Mouse (Mus musculus) liver, embryonic 11.5 days (tissue): ENCODE results near the gene Tns3. TPM values are rescaled to one million over a fixed set of nuclear protein-coding genes. Genes with fewer than 3 reads are reported as not detected.
"Not testable (repeated sequence)": the region's sequence is repeated elsewhere in the genome, so short reads cannot be mapped to it uniquely, and the experiment has no call there.

Source experiments
- ATAC-seq: fragments of 200-750 bp; cut with Nextera tagmentation; replicated peaks from 2 replicates; pipeline ENCODE4 v1.8.0; 2017; ENCODE audit warnings: moderate number of reproducible peaks, mild to moderate bottlenecking, moderate TSS enrichment, moderate library complexity; ENCODE audit not compliant: low FRiP score
- DNase-seq: peaks from one replicate; pipeline ENCODE4 v3.0.0-alpha.2; 2017; ENCODE audit warnings: low spot score
- H3K27ac ChIP-seq: fragments of 300-500 bp; sonication (generic); 2 replicates; pipeline ENCODE4 v1.5.1; 2014; ENCODE audit warnings: mild to moderate bottlenecking, low read depth, low read length, control low read depth
- H3K27me3 ChIP-seq: fragments of 300-500 bp; sonication (generic); replicated peaks from 2 replicates; pipeline ENCODE4 v1.6.1; 2014; ENCODE audit warnings: low read length, mixed read lengths; ENCODE audit not compliant: control insufficient read depth, insufficient read depth
- H3K36me3 ChIP-seq: fragments of 300-500 bp; sonication (generic); 2 replicates; pipeline ENCODE4 v1.6.1; 2014; ENCODE audit warnings: mild to moderate bottlenecking, low read length, moderate library complexity, mixed read lengths; ENCODE audit not compliant: control insufficient read depth, insufficient read depth
- H3K4me1 ChIP-seq: fragments of 300-500 bp; sonication (generic); replicated peaks from 2 replicates; pipeline ENCODE4 v1.6.1; 2014; ENCODE audit warnings: low read length, mixed read lengths; ENCODE audit not compliant: control insufficient read depth, insufficient read depth
- H3K4me2 ChIP-seq: fragments of 300-500 bp; sonication (generic); 2 replicates; pipeline ENCODE4 v1.6.1; 2014; ENCODE audit warnings: mild to moderate bottlenecking, control low read depth, moderate library complexity
- H3K4me3 ChIP-seq: fragments of 300-500 bp; sonication (generic); 2 replicates; pipeline ENCODE4 v1.5.1; 2014; ENCODE audit warnings: low read depth, low read length, control low read depth
- H3K9ac ChIP-seq: fragments of 300-500 bp; sonication (generic); 2 replicates; pipeline ENCODE4 v1.6.1; 2014; ENCODE audit warnings: low read depth, low read length, control low read depth
- H3K9me3 ChIP-seq: fragments of 300-500 bp; sonication (generic); 2 replicates; pipeline ENCODE4 v1.6.1; 2016; ENCODE audit warnings: low read length, inconsistent platforms, mixed read lengths; ENCODE audit not compliant: control insufficient read depth
- WGBS: fragments of 180-500 bp; shearing (Covaris S2); extraction: QIAGEN DNeasy Blood & Tissue Kit; methylation state at CpG from one replicate; pipeline ENCODE4 v1.1.7; 2014; 5-methylcytosine and 5-hydroxymethylcytosine counted together
- polyA plus RNA-seq: library from polyadenylated mRNA; unstranded; fragments of >200 nt; fragmentation: Nextera tagmentation; extraction: Ambion mirVana; gene quantifications from 2 replicates; pipeline ENCODE4 v1.2.1, GENCODE M21; 2014

Tns3 gene
- polyA plus RNA-seq, 1 experiment from 2014 or later = 9.8 TPM

DNA sequence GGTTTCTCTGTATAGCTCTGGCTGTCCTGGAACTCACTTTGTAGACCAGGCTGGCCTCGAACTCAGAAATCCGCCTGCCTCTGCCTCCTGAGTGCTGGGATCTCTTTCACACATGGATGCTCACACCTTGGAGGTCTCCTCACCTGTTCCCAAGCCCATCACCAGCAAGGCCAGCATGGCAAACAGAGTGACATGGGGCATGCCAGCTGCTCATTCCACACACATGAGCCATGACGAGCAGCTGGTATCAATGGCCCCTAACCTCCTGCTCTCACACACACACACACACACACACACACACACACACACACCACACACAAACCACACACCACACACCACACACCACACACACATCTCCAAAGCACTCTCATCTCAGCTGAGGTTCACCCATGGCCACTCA lies 131.6 kb downstream of the Tns3 start:
- H3K4me1 ChIP-seq, ATAC-seq, H3K36me3 ChIP-seq, H3K4me3 ChIP-seq, H3K27me3 ChIP-seq, H3K9me3 ChIP-seq, H3K4me2 ChIP-seq, DNase-seq, H3K27ac ChIP-seq, H3K9ac ChIP-seq: not testable (repeated sequence)
- 90% methylated on average over 3 of the region's 3 CpGs for WGBS

- ATAC-seq (0 out of 2 replicates have a peak, but pooled peaks have one; percentile 13), DNase-seq (no peak)
- Histone ChIP-seq H3K4me3 (no peak overlapping the region), H3K36me3 (no peaks in the 10 kb centered on the region), H3K27me3 (no peaks in the 10 kb centered on the region), H3K27ac (no peak overlapping the region), H3K4me2 (no peak overlapping the region), H3K4me1 (no peaks in the 10 kb centered on the region), H3K9me3 (no peaks in the 10 kb centered on the region), H3K9ac (no peak overlapping the region)
- 88% methylated on average over 10 of the region's 10 CpGs for WGBS
These were observed 132.1 kb downstream of the Tns3 start for GRCm38 (mm10) chr11:8532112-8532747.

GRCm38 (mm10) chr11:8530506-8530905 lies 133.8 kb downstream of the Tns3 start:
- Histone ChIP-seq H3K4me1 (no peaks in the 10 kb centered on the region), H3K27me3 (no peaks in the 10 kb centered on the region), H3K4me3 (no peak overlapping the region), H3K9ac (no peak overlapping the region), H3K4me2 (no peak overlapping the region), H3K27ac (no peak overlapping the region), H3K36me3 (no peaks in the 10 kb centered on the region), H3K9me3 (no peaks in the 10 kb centered on the region)
- DNase-seq (no peak), ATAC-seq (no peak)
- 71% methylated on average over 4 of the region's 4 CpGs for WGBS

DNA sequence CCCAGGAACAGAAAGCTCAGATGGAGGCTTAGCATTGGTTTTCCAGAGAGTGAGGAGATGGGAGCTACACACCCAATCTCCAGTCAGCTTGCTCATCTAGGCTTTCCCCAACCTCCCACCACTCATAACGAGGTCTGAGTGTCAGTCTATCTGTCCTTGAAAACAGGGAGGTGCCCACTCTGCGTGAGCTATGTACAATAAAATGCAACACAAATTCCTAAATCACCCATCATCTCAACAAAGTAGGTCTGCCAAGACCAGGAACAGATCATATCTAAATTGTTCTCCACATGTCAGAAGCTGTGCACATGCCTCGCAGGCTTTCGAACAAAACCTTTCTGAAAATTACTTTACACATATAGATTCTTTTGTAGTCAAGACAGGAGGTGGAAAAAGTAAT lies 134.3 kb downstream of the Tns3 start:
- no peak for ATAC-seq
- no peak overlapping the region for H3K4me3 ChIP-seq
- no peak for DNase-seq
- no peak overlapping the region for H3K27ac ChIP-seq
- H3K27me3 ChIP-seq = no peaks in the 10 kb centered on the region
- 79% methylated on average over 4 of the region's 4 CpGs for WGBS
- no peaks in the 10 kb centered on the region for H3K9me3 ChIP-seq
- H3K9ac ChIP-seq = no peak overlapping the region
- H3K4me2 ChIP-seq = no peak overlapping the region
- no peaks in the 10 kb centered on the region for H3K36me3 ChIP-seq
- H3K4me1 ChIP-seq = no peaks in the 10 kb centered on the region

GRCm38 (mm10) chr11:8525463-8526145 lies 138.7 kb downstream of the Tns3 start:
- no peak overlapping the region for H3K27ac ChIP-seq
- no peak overlapping the region for H3K9ac ChIP-seq
- H3K9me3 ChIP-seq = no peaks in the 10 kb centered on the region
- WGBS = 68% methylated on average over 9 of the region's 9 CpGs
- no peaks in the 10 kb centered on the region for H3K27me3 ChIP-seq
- no peaks in the 10 kb centered on the region for H3K4me1 ChIP-seq
- no peak overlapping the region for H3K4me3 ChIP-seq
- DNase-seq = no peak
- H3K4me2 ChIP-seq = no peak overlapping the region
- H3K36me3 ChIP-seq = no peaks in the 10 kb centered on the region
- ATAC-seq = no peak

DNA sequence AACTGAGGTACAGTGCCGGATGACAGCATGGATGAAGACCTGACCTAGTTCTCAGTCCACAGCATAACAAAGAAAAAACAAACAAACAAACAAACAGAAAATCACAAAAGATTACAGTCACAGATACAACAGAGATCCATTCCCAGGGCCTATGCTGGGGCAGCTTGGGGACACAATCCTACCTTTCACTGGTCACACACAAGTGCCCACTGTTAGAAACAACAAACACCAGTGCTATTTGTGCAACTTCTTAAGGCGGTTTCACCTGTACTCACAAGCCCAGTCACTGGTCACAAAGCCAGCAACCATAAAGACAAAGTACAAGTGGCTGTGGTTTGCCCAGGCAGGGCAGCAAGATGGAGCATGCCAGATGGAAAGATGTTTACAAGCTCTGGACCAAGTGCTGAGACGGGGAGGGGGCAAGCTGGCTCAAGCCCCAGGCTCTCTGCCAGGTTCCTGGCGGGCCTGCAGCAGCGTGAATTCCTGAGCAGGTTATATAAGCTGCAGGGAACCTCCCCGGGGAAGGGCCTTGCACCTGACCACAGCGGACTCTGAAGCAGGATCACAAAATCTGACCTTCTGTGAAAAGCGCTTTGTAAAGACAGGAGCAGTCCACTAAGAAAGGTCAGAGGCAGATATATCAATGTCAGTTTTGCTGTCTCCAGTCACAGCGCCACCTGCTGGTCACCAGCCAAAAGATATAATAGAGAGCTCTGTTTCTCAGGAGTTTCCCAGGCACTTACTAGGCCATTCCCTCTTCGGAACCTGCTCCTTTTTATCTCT lies 140.8 kb downstream of the Tns3 start:
- H3K36me3 ChIP-seq = no peaks in the 10 kb centered on the region
- H3K4me1 ChIP-seq = no peaks in the 10 kb centered on the region
- no peak overlapping the region for H3K27ac ChIP-seq

GRCm38 (mm10) chr11:8513359-8514253 lies 150.7 kb downstream of the Tns3 start:
- no peak for ATAC-seq
- Histone ChIP-seq H3K36me3 (no peaks in the 10 kb centered on the region), H3K9ac (no peak overlapping the region), H3K4me1 (no peaks in the 10 kb centered on the region), H3K9me3 (no peaks in the 10 kb centered on the region), H3K4me2 (no peak overlapping the region), H3K4me3 (no peak overlapping the region), H3K27me3 (no peaks in the 10 kb centered on the region), H3K27ac (no peak overlapping the region)
- DNase-seq = no peak
- WGBS = 71% methylated on average over 7 of the region's 7 CpGs

More for the DNA sequence above, 140.8 kb downstream of the Tns3 start:
- Histone ChIP-seq H3K4me3 (no peak overlapping the region), H3K9me3 (no peaks in the 10 kb centered on the region), H3K9ac (no peak overlapping the region), H3K4me2 (no peak overlapping the region), H3K27me3 (no peaks in the 10 kb centered on the region)
- WGBS = 48% methylated on average over 10 of the region's 10 CpGs
- DNase-seq (no peak), ATAC-seq (peak; percentile 29; the same call in 1 of the 2 replicates)

GRCm38 (mm10) chr11:8510294-8510693 lies 154.0 kb downstream of the Tns3 start:
- H3K9ac ChIP-seq = no peak overlapping the region
- H3K4me1 ChIP-seq = no peaks in the 10 kb centered on the region
- no peak overlapping the region for H3K4me2 ChIP-seq
- no peak; the same call in 1 of the 2 replicates for ATAC-seq
- no peak overlapping the region for H3K27ac ChIP-seq
- no peaks in the 10 kb centered on the region for H3K36me3 ChIP-seq
- H3K4me3 ChIP-seq = no peak overlapping the region
- H3K9me3 ChIP-seq = no peaks in the 10 kb centered on the region
- no peaks in the 10 kb centered on the region for H3K27me3 ChIP-seq
- no peak for DNase-seq
- 76% methylated on average over 2 of the region's 2 CpGs for WGBS
